Mouse (Mus musculus) urinary bladder, postnatal 4 days (tissue): ENCODE data around the gene Xntrpc.
A peak's percentile ranks its signal among the peaks of the same experiment; 100 is the strongest.
"Not testable (repeated sequence)": the region's sequence is repeated elsewhere in the genome, so short reads cannot be mapped to it uniquely, and the experiment has no call there.

Experiments used
- DNase-seq, 2 experiments: peaks; one replicate each; pipeline ENCODE4 v3.0.0; 2021 to 2022; ENCODE audit warnings: low spot score in 2 of 2

Gene Xntrpc

DNA sequence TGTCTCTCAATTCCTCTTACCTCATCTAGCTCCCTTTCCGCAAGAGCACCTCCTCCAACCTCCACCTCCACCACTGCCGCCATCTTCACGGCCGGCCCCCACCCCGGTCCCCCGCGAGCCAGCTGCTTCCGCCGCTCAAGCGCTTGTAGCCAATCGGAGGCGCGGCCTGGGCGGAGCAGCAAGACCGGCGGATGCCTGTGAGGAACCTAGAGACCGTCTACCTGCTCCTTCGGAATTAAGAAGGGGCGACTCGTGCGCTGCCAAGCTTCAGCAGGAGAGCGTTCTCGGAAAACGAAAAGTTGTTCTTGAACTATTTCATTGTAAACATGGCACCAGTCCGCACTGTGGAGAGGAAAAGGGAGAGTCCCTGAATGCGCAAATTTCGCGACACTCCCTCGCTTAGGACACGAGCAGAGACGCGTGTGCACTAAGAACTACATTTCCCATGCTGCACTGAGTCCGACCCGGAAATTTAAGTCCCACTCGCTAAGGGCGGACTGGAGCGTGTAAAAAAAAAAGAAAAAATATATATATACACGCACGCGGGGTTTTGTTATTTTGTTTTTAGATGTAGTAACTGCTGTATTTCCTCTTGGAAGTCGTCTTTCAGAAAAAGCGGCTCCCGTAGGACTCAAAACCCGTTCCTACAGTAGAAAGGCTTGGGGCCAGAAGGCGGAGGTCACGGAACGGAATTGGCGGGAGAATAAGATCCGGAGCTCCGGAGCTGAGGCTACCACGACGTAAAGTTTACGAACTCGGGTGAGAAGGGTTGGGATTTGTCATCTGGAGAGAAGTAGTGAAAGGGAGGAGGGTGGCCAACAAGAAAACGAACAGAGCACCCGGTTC, at the start of gene Xntrpc, which contains the start of the genes Rnf121 and Xndc1:
Xntrpc (plus strand) TSS at position 668 of the 846 bp plus-strand sequence.
Rnf121 (minus strand) TSS at position 424 of the 846 bp plus-strand sequence.
Xndc1 (plus strand) TSS at position 466 of the 846 bp plus-strand sequence.
- peak; percentile 86 to 92 for DNase-seq

DNA sequence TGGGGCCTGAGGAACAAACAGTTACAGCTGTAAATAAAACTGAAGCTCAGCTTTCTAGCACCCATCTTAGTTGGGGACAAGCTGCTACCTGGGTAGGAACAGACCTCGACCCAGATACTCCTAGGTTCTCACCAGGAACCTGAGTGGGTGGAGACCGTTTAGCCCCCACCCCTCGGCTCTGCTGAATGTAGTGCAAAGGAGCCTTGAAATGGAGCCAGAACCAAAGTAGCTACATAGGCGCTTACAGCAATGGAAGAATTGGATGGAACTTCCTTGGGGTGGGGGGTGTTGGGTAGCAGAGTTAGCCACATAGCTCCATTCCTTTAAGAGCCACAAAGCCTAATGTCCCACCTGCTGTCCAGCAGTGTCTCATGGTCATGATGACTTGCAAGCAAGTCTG, 48.6 kb upstream of the Xntrpc start:
- no peak for DNase-seq

DNA sequence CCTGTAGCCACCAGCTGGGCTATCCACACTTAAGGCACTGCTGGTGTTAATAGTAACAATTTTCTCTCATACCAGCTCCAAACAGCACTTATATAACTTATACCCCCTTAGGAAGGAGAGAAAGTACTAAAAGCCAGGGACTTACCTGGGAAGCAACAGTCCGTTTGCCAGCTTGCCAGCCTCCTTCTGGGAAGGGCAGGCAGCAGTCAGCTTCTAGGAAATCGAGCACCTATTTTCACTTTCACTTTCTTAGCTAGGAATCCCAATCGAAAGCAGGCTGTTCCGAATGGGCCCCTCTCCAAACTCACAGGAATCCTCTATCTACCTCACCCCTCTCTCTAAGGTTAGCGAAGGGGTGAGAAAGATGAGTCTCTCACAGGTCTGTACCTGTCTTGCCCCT, 48.1 kb upstream of the Xntrpc start:
- no peak for DNase-seq

DNA sequence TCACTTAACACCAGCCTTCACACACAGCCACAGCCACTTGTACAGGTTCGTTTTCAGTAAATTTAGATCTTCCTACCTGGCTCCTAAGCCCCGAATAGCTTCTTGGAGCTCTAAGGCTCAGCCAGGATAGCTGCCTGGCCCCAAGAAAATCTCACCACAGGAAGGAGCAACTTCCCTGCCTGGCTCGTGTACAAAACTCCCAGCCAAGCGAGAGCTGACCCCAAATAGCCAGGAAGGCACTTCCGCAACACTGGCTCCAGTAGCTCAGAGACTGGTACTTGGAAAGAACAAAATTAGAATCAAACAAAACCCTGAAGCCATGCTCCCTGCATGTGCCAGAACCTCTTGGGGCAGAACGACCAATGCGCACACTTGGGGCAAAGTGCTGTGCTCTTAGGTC, 47.5 kb upstream of the Xntrpc start:
- no peak for DNase-seq

DNA sequence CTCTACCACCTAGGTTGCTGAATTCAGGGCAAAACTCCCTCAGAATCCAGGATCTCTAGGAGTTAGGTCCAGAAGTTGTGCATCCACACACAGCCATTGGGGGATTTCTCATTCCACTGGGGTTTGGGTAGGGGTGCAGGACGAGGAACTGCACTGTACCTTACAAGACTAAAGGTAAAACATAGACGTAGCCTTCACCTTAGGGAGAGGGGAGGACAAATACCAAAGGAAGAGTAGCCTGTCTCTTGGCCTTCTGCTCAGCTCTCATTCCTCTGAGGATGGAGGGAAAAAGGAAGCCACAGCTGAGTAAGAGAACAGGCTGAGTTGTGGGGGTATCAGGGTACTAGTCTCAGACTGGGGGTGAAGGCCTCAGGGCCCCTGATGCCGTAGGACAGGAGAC, 46.9 kb upstream of the Xntrpc start, which contains the start of gene Il18bp:
Il18bp (minus strand) TSS at position 101 of the 400 bp plus-strand sequence.
- DNase-seq, result no peak

DNA sequence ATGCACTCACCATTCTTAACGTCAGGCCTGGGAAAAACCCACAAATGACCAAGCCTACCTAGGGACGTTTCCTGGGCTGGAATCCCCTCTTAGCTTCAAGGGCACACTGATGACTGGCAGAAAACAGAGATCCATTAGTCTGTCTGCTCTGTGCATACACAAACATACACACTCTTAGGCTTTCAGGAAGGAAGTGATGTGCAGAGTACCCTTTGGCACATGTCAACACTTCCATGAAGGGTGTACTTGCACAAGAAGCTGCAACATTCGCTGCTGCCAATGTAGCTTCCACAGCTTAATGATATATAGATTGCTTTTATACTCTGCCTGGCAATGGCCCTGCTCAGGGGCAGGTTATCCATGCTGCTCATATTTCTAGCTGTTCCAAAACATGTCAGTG, 46.2 kb upstream of the Xntrpc start:
- no peak for DNase-seq

DNA sequence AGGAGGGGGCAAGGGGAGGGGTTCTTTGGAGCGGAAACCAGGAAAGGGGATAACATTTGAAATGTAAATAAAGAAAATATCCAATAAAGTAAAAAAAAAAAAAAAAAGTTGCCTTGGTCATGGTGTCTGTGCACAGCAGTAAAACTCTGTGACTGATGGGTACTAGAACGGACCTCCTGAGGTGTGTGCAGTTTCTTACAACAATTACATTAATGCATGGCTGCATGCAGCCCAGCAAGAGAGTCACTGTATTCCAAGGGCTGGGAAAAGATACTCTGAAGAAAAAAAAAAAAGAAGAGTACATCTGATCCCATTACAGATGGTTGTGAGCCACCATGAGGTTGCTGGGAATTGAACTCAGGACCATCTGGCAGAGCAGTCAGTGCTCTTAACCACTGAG, 44.6 kb upstream of the Xntrpc start:
- not testable (repeated sequence) for DNase-seq

DNA sequence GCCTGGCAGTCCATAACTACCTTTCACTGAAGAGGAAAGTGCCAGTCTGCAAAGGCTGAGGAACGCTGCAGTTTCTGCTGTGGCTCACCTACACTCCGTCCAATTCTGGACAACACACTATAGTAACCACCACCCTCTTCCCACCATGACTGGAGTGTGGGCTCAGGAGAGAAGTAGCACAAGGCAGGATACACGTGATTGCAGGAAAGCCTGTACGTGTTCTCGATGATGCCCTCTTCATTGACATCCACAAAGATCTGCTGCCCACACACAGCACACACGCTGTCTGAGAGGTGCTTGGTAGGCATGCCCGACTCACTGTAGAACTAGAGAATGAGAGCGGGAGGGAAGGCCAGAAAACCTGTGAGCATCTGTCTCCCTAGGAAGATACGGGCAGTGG, 41.7 kb upstream of the Xntrpc start:
- DNase-seq, result no peak

DNA sequence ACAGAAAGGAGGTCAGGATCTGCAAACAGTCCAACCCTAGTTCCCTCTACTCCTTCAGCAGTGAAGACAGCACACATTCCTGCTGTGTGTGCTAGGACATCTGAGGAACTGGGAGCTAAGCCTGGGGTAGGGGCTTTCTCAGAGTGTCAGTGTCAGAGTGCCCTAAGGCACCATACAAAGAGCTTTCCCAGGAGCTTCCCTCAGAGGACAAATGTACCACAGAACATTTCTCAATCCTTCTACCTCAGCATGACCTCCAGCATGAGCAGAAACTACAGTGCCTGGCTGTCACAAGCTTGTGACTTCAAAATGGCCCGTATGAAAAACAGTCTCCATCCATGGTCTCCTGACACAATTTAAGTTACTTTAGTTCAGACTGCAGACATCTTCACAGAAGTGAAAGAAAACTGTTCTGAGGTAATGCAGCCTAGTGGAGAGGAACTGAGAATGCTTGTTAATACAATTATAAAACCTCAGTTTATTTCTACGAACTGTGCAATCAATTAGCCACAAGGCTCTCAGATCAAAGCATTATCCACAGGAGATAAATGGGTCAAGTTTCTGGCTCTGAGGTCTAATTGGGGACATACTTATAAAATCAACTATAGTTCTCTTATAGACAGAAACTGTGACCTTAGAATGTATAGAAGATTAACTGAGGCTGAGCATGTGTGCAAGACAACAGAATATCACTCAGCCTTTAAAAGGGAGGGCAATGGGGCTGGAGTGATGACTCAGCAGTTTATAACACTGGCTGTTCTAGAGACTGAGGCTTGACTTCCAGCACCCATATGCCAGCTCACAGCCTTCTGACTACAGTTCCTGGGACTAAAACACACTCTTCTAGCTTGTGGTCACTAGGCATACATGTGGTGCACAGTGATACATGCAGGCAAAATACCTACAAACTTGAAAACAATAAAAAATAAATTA, 40.1 kb upstream of the Xntrpc start:
- no peak for DNase-seq

DNA sequence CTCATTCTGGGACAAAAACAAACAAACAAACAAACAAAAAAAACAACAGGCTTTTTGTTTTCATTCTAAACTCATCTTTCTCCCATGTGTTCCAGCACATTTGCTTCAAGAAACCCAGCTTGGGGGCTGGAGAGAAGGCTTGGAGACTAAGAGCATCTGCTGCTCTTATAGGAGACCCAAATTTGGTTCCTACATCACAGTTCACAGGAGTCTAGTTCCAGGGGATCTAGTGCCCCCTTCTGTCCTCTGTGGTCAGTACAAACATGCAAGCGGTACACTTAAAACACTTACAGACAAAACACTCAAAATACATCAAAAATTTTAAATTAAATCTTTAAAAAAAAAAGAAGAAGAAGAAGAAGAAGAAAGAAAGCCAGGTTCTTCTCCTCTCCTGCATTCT, 30.6 kb upstream of the Xntrpc start:
- DNase-seq, result no peak

DNA sequence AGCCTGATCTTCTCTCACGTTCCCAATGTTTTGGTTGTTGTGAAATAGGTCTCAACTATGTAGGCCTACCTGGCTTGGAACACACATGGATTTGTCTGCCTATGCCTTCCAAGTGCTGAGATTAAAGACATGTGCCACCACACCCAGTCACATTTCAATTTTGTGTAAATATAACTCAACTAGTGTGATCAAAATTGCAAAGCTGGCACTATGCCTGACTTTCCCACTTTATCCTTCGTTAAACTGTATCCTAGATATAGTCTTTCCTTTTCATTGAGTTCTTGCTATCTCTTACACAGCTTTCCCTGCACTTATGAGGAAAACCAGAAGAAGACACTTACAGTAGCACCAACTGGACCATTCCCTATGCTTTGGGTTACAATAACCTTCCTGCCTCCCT, 30.0 kb upstream of the Xntrpc start:
- DNase-seq, result no peak

DNA sequence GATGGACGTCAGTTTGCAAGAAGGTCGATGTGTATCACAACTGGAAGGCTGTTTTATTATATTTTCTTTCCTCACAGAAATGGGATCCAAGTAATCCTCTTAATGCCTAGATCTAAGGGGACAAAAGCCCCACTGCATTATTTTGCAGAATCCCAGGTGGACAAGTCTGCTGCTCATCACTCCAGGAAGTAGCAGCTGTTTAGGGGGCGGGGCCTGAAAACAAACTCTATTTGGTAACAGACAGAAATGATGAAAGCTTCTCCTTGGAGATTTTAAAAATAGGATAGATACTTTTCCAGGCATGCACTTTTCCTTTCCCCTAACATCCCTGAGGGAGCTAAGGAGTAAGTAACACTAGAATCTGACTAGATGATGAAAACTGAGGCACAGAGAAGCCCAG, 28.2 kb upstream of the Xntrpc start:
- DNase-seq, result no peak

DNA sequence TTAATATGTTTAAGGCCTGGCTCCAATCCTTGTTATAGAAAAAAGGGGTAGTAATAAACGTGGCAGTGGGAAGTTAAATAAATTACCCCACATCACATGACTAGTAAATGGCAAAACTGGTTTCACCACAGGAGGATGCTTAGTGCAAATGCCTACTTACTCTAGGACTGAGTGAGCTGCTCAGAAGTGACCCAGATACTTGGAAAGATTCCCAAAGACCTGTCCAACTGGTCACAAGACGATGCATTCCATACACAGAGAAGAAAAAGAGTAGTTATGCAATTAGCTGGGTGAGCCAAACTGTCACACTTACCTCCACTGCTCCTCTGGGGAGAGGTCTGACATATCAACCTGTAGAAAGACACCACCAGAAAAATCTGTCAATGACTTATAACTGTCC, 23.2 kb upstream of the Xntrpc start:
- DNase-seq, result no peak

DNA sequence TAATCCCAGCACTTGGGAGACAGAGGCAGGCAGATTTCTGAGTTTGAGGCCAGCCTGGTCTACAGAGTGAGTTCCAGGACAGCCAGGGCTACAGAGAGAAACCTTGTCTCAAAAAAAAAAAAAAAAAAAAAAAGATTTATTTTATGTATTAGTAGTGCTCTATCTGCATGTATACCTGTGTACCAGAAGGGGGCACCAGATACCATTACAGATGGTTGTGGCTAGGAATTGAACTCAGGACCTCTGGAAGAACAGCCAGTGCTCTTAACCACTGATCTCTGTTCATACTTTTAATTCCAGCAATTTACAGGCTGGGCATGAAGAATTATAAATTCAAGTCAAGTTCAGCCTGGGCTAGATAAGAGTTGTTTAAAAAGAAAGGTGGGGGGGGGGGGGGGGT, 17.0 kb upstream of the Xntrpc start:
- not testable (repeated sequence) for DNase-seq

DNA sequence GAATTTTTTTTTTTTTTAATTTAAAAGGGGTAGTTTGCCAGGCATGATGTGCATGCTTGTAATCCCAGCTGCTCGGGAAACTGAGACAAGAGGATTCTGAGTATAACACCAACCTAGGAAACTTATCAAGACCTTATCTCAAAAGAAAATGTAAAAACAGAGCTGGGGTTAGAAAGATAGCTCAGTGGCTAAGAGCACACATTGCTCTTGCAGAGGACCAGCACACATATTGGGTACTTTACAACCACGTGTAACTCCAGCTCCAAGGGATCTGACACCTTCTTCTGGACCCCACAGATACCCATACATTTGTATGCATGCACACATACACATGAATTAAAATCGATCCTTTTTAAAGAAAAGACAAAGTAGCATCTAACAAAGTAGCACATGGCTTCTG, 4.2 kb upstream of the Xntrpc start:
- DNase-seq, result no peak

DNA sequence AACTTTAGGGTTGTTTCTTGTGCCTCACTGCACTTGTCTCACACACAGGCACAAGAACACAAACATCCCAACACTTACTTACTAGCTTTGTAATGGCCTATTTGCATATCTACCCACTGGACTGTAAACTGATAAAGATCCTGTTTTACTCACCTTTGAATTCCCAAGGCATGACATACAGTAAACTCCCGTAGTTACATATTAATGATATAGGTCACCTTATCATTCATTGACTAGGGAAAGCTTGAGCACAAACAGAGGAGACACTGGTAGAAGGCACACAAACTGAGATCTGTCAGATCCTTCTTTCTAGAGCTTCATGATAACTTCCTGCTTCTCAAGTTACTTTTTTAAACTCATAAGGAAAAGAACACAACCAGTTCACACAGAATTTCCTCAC, 3.3 kb upstream of the Xntrpc start:
- DNase-seq, result no peak

DNA sequence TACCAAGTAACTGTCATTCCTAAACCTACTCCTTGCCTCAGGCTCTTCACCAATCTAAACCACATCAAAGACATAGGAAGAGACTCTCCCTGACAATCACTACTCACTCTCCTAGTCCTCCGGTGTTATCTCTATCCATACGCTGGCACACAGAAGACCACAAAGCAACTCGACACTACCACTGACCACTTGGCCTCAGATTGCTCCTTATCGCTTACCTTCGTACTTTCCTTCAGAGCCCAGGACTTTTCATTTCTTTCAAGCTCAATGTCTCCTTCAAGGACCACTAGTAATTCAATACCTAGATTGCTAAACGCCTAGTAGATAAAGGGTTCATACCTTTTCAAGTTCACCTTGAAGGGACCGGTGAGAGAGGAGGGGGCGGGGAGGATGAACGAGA, 1.6 kb upstream of the Xntrpc start:
- no peak for DNase-seq

DNA sequence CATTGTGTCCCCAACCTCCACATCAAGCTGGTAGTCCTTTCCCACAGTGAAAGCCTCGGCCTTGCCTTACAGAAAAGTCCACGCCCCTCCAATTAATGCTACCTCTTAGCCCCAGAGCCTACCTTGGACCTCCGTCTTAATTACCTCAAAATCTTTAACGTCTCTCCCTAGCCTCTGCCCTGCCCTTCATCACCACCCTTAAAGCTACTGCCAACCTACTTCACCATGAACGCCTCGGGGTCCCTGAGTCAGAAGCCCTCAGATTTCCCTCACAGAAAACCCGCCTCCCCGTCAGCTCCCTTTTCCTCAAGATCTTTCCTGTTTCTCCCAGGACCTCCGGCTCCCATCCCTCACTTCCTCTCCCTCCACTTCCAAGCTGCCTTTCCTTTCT, 863 bp upstream of the Xntrpc start:
- no peak for DNase-seq

DNA sequence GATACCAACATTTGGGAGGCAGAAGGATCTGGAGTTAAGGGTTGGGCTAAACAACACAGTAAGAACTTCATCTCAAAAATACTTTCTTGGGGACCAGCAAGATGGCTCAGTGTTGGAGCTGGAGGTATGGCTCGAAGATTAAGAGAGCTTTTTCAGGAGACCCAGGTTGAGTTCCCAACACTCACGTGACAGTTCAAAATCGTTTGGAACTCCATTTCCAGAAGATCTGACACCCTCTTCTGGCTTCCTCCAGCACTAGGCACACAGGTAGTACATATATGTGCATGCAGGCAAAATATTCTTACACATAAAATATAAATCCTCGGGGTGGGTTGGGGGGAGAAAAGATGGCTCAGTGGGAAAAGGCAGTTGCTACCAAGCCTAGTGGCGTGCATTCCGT, 850 bp downstream of the Xntrpc start:
- no peak for DNase-seq

DNA sequence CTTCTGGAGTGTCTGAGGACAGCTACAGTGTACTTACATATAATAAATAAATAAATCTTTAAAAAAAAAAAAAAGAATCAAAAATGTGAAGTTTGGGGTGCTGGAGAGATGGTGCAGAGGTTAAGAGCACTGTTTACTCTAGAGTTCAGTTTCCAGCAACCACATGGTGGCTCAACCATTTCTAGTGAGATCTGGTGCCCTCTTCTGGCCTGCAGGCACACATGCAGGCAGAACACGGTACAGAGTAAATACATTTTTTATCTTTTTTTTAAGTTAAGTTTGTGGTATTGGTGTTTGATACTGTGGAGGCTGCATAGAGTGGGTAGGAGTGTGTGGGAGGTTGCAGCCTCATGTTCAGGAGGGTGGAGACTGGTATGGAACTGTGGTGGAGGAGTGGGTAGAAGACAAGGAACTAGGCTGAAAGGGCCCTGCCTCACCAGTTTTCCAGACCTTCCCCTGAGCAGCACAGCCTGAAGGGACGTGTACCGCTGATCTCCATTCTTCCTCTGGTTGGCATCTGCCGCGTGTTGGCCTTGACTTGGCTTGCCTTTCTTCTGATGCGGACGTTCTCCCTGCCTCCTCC, 11.3 kb downstream of the Xntrpc start:
- DNase-seq, result no peak

DNA sequence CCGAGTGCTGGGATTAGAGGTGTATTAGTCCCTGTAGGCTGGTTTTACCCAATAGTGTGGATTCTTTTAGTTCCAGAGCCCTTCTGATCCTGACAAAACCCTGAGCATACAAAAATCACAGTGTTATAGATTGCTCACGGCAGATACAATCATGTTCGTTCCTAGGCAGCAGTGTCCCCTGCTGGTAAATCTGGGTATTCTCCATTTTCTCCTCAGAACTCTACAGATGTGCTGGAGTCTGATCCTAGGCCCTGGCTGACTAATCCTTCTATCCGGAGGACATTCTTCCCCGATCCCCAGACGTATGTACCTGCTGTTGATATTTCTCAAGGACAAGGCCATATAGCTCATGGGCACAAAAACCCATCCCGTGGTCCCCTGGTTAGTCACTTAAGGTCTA, 13.0 kb downstream of the Xntrpc start:
- DNase-seq, result no peak

DNA sequence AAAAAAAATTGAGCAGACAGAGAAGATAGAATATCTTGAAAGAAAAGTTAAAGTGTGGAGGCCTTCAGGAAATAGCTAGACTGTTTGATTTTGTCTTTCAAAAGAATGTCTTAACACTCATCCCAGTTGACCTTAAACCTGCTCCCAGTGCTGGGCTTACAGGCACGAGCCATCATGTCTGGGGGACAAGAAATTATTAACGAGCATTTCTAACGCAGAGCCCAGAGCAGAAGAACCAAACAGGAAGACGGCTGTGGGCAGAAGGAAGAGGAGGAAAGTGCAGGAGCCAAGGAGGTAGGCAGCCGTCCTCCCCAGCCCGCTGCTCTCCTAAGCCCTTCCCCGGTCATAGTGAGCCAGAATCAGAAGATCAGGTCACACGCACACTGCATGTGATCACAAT, 14.8 kb downstream of the Xntrpc start:
- DNase-seq, result no peak
